Mouse (Mus musculus): ENCODE data around the gene Safb2.

GRCm38 (mm10) chr17:56627530-56628277 is 43.3 kb upstream of the Safb2 start, which contains the start of gene Catsperd:
- no peak for TF ChIP-seq CTCF (IDR thresholded peaks at IDR 0.05; ENCODE audit: low read depth)
- no peak for TF ChIP-seq EP300 (optimal IDR thresholded peaks at IDR 0.05)

Measured in stomach, postnatal 0 days (tissue).